Mouse (Mus musculus) myocyte (in vitro differentiated cells): ENCODE measurements around the gene Lefty1. TPM values are rescaled to one million over a fixed set of nuclear protein-coding genes. Genes with fewer than 3 reads are reported as not detected.

Experiments
- H3K27me3 ChIP-seq: one replicate; pipeline ENCODE4 v1.6.1; 2011; ENCODE audit not compliant: control insufficient read depth, insufficient read depth, insufficient read length
- H3K36me3 ChIP-seq: one replicate; pipeline ENCODE4 v1.6.1; 2011; ENCODE audit not compliant: control insufficient read depth, insufficient read depth
- H3K4me2 ChIP-seq: one replicate; pipeline ENCODE4 v1.6.1; 2011; ENCODE audit warnings: low read depth, control low read depth
- H3K4me3 ChIP-seq: one replicate; pipeline ENCODE4 v1.5.1; 2011; ENCODE audit warnings: mild to moderate bottlenecking, control low read depth, moderate library complexity
- H3K79me2 ChIP-seq: one replicate; pipeline ENCODE4 v1.6.1; 2011; ENCODE audit not compliant: control insufficient read depth, insufficient read depth
- H3ac ChIP-seq: one replicate; pipeline ENCODE4 v1.6.1; 2011; ENCODE audit not compliant: control insufficient read depth, insufficient read length
- CEBPB ChIP-seq: IDR thresholded peaks from 2 replicates; pipeline ENCODE4 v1.6.1; 2011; ENCODE audit warnings: mild to moderate bottlenecking, moderate library complexity; ENCODE audit not compliant: poor library complexity, insufficient read depth, severe bottlenecking
- E2F4 ChIP-seq: IDR thresholded peaks from one replicate; pipeline ENCODE4 v1.6.1; 2011; ENCODE audit warnings: mild to moderate bottlenecking, control low read depth, moderate library complexity; ENCODE audit not compliant: insufficient read depth
- MAX ChIP-seq: IDR thresholded peaks from one replicate; pipeline ENCODE4 v1.6.1; 2011; ENCODE audit warnings: low read depth, mild to moderate bottlenecking, control low read depth
- MYOD1 ChIP-seq, 3 experiments: IDR thresholded peaks; one replicate each; pipeline ENCODE4 v1.6.1; 2011; ENCODE audit warnings: control low read depth in 2 of 3, low read depth in 2 of 3, mild to moderate bottlenecking in 2 of 3, moderate library complexity in 1 of 3; ENCODE audit not compliant: insufficient read length in 2 of 3, control insufficient read depth in 1 of 3
- MYOG ChIP-seq, 3 experiments: IDR thresholded peaks; one replicate each; pipeline ENCODE4 v1.6.1; 2011; ENCODE audit warnings: control low read depth in 2 of 3, low read depth in 2 of 3, mild to moderate bottlenecking in 2 of 3; ENCODE audit not compliant: insufficient read length in 2 of 3, control insufficient read depth in 1 of 3, insufficient read depth in 1 of 3
- POLR2A ChIP-seq: IDR thresholded peaks from one replicate; pipeline ENCODE4 v1.6.1; 2011; ENCODE audit warnings: low read depth, mild to moderate bottlenecking, control low read depth, moderate library complexity; ENCODE audit not compliant: insufficient read length
- POLR2AphosphoS2 ChIP-seq: IDR thresholded peaks from one replicate; pipeline ENCODE4 v1.6.1; 2011; ENCODE audit warnings: low read depth, control low read depth; ENCODE audit not compliant: insufficient read length
- REST ChIP-seq: IDR thresholded peaks from one replicate; pipeline ENCODE4 v1.6.1; 2011; ENCODE audit warnings: mild to moderate bottlenecking, control low read depth, moderate library complexity; ENCODE audit not compliant: insufficient read depth, insufficient read length
- SRF ChIP-seq: IDR thresholded peaks from one replicate; pipeline ENCODE4 v1.6.1; 2011; ENCODE audit warnings: low read depth; ENCODE audit not compliant: control insufficient read depth, insufficient read length
- TCF12 ChIP-seq: IDR thresholded peaks from one replicate; pipeline ENCODE4 v1.6.1; 2011; ENCODE audit warnings: mild to moderate bottlenecking, control low read depth; ENCODE audit not compliant: poor library complexity, insufficient read depth, severe bottlenecking
- TCF3 ChIP-seq: IDR thresholded peaks from one replicate; pipeline ENCODE4 v1.6.1; 2011; ENCODE audit warnings: low read depth, control low read depth; ENCODE audit not compliant: insufficient read length
- USF1 ChIP-seq: IDR thresholded peaks from one replicate; pipeline ENCODE4 v1.6.1; 2011; ENCODE audit warnings: low read depth, mild to moderate bottlenecking, control low read depth, moderate library complexity
- polyA plus RNA-seq: library from polyadenylated mRNA; unstranded; fragments of >200 nt; fragmentation: generic; extraction: Trizol; gene quantifications from one replicate; pipeline ENCODE4 v1.2.1, GENCODE M21; 2012; ENCODE audit warnings: missing spikeins

Gene Lefty1
- polyA plus RNA-seq, 1 experiment = 2.9 TPM

GRCm38 (mm10) chr1:180940776-180941460 lies 6.1 kb downstream of the Lefty1 start:
- Histone ChIP-seq H3K4me3 (peak overlapping the region; percentile 70), H3K36me3 (no peaks in the 10 kb centered on the region), H3K4me2 (peak overlapping the region; percentile 98), H3K79me2 (peaks cover 8% of the 10 kb centered on the region), H3ac (peak overlapping the region; percentile 46), H3K27me3 (no peaks in the 10 kb centered on the region)
- TF ChIP-seq E2F4 (no peak), TCF12 (no peak), MYOD1 (IDR thresholded peaks at IDR 0.05; ENCODE audit: control insufficient read depth in 1 of 3, insufficient read length in 2 of 3, low read depth in 2 of 3) (no peak), SRF (no peak), MAX (no peak), CEBPB (no peak), MYOG (IDR thresholded peaks at IDR 0.05; ENCODE audit: control insufficient read depth in 1 of 3, insufficient read depth in 1 of 3, insufficient read length in 2 of 3, low read depth in 2 of 3) (no peak)

- Histone ChIP-seq H3K4me2 (peak overlapping the region; percentile 98), H3ac (peak overlapping the region; percentile 46), H3K36me3 (no peaks in the 10 kb centered on the region), H3K79me2 (peaks cover 8% of the 10 kb centered on the region), H3K27me3 (no peaks in the 10 kb centered on the region), H3K4me3 (peak overlapping the region; percentile 70)
- TF ChIP-seq POLR2A (no peak), MYOD1 (IDR thresholded peaks at IDR 0.05; ENCODE audit: control insufficient read depth in 1 of 3, insufficient read length in 2 of 3, low read depth in 2 of 3) (no peak), MYOG (IDR thresholded peaks at IDR 0.05; ENCODE audit: control insufficient read depth in 1 of 3, insufficient read depth in 1 of 3, insufficient read length in 2 of 3, low read depth in 2 of 3) (no peak), POLR2AphosphoS2 (no peak), REST (no peak)
Measured at GRCm38 (mm10) chr1:180941726-180942125, 6.9 kb downstream of the Lefty1 start.

GRCm38 (mm10) chr1:180942166-180943031 lies 7.6 kb downstream of the Lefty1 start, which contains the start of gene Tmem63a:
Gene Tmem63a, plus strand, starts transcription at chr1:180942344.
- Histone ChIP-seq H3K4me3 (peak within 1 kb of the TSS; percentile 70), H3ac (peak within 1 kb of the TSS; percentile 46), H3K27me3 (no peaks in the 10 kb centered on the region), H3K79me2 (peaks cover 8% of the 10 kb centered on the region), H3K36me3 (peaks cover under 1% of the 10 kb centered on the region), H3K4me2 (peak within 1 kb of the TSS; percentile 98)
- TF ChIP-seq MAX = no peak
- peak; percentile 69 for TF ChIP-seq POLR2A
- TF ChIP-seq TCF12 = no peak
- peak; percentile 71 for TF ChIP-seq POLR2AphosphoS2
- TF ChIP-seq SRF = peak; percentile 90
- no peak for TF ChIP-seq MYOD1 (IDR thresholded peaks at IDR 0.05; ENCODE audit: control insufficient read depth in 1 of 3, insufficient read length in 2 of 3, low read depth in 2 of 3)

- Histone ChIP-seq H3K36me3 (peaks cover 6% of the 10 kb centered on the region), H3K4me3 (peak overlapping the region; percentile 70), H3ac (peak overlapping the region; percentile 46), H3K4me2 (peak overlapping the region; percentile 76), H3K27me3 (no peaks in the 10 kb centered on the region), H3K79me2 (peaks cover 8% of the 10 kb centered on the region)
- TF ChIP-seq TCF3 (no peak), CEBPB (no peak), USF1 (no peak), MYOG (IDR thresholded peaks at IDR 0.05; ENCODE audit: control insufficient read depth in 1 of 3, insufficient read depth in 1 of 3, insufficient read length in 2 of 3, low read depth in 2 of 3) (no peak), MYOD1 (IDR thresholded peaks at IDR 0.05; ENCODE audit: control insufficient read depth in 1 of 3, insufficient read length in 2 of 3, low read depth in 2 of 3) (no peak), TCF12 (no peak), SRF (no peak), REST (no peak), POLR2A (no peak), POLR2AphosphoS2 (no peak), E2F4 (no peak), MAX (no peak)
Measured at GRCm38 (mm10) chr1:180943032-180943644, 8.3 kb downstream of the Lefty1 start.
